Mouse (Mus musculus) heart, postnatal 0 days (tissue): ENCODE data around the gene Tsnax.

ENCODE experiments used
- CTCF ChIP-seq: IDR thresholded peaks from 2 replicates; pipeline ENCODE4 v1.5.1; 2016; ENCODE audit warnings: antibody characterized with exemption, control low read depth, low read depth
- EP300 ChIP-seq: IDR thresholded peaks from 2 replicates; pipeline ENCODE4 v1.6.1; 2016; ENCODE audit warnings: antibody characterized with exemption, low read depth

DNA sequence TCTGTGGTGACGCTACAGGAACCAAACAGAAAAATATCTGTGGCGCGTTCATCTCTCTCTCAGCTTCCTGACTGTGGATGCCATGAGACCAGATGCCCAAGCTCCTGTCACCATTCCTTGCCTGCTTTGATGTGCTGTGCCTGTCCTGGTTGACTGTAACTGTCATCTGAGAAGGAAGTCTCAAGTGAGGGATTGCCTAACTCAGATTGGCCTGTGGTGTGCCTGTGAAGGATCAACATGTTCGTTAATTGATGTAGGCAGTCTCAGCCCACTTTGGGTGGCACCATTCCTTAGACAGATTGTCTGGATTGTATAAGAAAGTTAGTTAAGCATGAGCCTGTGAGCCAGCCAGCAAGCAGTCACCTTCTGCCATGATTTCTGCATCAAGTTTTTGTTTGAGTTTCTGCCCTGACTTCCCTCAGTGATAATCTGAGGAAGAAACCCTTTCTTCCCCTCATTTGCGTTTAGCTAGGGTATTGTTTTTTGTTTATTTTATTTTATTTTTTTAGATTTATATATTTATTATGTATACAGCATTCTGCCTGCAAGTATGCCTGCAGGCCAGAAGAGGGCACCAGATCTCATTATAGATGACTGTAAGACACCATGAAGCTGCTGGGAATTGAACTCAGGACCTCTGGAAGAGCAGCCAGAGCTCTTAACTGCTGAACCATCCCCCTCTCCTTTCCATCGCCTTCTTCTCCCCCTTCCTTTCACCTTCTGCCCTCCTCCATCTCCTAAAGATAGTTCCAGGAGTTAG, 55.5 kb downstream of the Tsnax start:
- TF ChIP-seq CTCF (peak; percentile 12; the same call in 1 of the 2 replicates), EP300 (no peak)
